Mouse (Mus musculus) heart, postnatal 0 days (tissue): ENCODE results near the gene Metap1.

Experiments
- CTCF ChIP-seq: IDR thresholded peaks from 2 replicates; pipeline ENCODE4 v1.5.1; 2016; ENCODE audit warnings: antibody characterized with exemption, control low read depth, low read depth
- EP300 ChIP-seq: IDR thresholded peaks from 2 replicates; pipeline ENCODE4 v1.6.1; 2016; ENCODE audit warnings: antibody characterized with exemption, low read depth

- TF ChIP-seq CTCF = no peak
- TF ChIP-seq EP300 = no peak
Measured at GRCm38 (mm10) chr3:138419369-138419768, 69.9 kb downstream of the Metap1 start.
